Mouse (Mus musculus): ENCODE measurements around the gene Crocc2.

Gene Crocc2

DNA sequence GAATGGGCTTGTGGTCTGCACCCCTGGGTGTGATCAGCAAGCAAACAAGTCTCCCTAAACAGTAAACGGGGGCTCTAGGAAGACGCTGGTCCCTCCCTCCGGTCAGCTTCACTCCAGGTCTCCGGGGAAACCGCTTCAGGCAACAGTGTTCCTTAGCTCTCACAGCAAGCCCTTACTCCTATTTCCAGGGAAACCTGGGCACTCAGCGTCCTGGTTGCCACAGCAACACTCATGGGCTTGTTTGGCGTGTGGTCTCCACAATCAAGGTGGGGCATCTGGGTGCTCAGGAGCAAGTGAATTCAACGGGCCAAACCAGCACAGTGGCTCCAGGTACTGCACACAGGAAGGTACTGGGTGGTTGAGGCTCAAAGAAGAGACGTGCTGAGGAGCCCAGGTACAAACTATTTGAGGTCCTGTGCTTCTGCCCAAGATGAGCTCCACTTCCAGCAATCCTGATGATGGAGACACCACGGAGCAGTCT, at the start of gene Crocc2:
Gene Crocc2 (plus strand): TSS at position 431 of the 481 bp plus-strand sequence.
- DNase-seq (ENCODE audit: low spot score in 2 of 2): no peak

DNA sequence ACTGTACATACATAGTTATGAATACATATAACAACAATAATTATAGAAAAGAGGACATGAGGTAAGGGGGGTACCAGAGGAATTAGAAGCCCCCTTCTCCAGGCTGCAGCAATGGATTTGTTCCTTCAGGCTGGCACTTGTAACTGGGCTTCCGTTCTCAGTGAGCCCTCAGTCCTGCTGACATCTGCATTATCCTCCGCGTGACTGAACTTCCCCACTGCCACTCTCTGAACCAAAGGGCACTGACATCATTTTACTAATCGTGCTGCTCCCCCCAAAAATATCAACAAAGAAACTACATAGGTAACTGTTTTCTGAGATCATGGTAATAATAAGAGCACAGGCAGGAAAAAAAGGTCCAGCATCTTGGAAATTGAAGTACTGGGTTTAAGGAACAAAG, 49.7 kb upstream of the Crocc2 start:
- DNase-seq (ENCODE audit: low spot score in 2 of 2): no peak

DNA sequence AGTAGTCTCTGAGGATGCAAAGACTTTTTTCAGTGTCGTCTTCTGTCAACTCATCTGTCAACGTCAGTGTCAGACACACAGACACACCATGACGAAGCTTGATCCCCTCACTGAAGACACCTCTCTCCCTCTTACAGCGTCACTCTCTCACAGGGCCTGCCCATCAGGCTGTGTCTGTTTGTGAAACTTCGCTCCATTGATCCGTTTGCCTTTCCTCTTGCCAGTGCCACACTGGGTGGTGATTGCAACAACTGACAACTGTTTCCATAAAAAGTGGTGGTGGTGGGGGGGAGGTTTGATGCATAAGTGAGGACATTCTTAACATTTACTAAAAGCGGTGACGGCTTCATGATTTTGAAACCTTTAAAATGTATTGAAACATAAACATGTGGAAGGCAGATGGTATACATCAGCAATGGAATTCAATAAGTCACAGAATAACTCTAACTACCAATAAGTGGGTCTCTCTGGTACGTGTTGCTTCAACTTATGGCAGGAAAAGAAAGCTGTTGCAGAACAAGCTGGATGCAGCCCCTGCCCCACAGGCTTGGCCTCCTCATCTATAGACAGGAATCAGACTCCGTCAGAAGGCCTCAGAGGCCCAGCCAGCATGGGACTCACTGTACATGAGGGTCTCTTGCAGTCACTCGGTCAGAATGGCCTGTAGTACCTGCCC, 45.2 kb upstream of the Crocc2 start:
- no peak for DNase-seq (ENCODE audit: low spot score in 2 of 2)

DNA sequence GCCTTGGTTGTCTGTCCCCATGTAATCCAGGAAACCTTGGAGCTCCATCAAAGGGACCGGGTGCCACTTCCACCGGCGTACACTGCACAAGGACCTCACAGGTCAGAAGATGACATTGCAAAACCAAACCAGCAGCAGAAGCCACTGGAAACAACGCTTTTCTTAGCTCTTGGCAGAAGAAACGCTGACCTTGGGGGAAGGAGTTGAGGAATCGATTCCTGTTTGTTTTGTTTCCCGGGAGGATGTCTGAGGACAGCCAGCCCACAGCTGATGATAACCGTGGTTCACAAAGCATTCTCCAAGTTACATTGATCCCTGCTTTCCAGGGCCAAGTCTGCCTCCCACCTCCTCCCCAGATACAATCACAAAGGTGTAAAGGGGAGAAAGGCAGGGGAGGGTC, 44.5 kb upstream of the Crocc2 start:
- no peak for DNase-seq (ENCODE audit: low spot score in 2 of 2)

DNA sequence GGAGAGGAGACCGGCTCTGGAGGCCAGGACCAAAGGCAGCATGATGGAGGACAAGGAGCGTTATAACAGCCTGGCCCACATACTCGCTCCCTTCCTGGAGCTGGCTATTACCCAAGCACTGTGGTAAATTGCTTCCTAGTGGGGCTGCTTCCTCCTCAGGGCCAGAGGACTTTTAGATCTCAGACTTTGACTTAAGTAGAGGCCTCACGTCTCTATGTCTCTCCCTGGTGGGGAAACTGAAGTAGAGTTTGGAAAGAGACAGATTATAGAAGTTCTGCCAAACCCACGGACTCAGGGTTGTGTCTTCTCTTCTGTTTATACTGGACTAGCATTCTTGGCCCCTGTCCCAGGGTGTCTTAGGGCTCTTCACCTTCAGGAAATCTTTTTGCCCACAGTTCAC, 43.3 kb upstream of the Crocc2 start:
- DNase-seq (ENCODE audit: low spot score in 2 of 2): no peak

DNA sequence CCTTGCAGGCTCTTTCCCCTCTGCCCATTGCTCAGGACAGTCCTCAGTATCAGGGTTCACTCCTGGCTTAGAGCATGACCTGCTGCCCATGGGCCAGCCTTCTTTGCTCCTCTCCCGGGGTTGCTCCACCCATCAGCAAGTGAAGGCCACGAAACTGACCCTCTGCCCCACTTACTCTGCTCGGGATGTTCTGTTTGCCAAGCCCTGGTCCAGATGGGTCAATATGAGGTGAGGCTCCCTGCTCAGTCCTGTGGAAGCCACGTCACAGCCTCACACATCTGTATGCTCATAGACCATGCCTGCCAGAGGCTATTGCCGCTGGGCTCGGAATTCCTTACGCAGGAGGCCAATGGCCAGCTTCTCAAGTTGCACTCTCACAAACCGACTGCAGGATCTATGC, 40.3 kb upstream of the Crocc2 start:
- no peak for DNase-seq (ENCODE audit: low spot score in 2 of 2)

DNA sequence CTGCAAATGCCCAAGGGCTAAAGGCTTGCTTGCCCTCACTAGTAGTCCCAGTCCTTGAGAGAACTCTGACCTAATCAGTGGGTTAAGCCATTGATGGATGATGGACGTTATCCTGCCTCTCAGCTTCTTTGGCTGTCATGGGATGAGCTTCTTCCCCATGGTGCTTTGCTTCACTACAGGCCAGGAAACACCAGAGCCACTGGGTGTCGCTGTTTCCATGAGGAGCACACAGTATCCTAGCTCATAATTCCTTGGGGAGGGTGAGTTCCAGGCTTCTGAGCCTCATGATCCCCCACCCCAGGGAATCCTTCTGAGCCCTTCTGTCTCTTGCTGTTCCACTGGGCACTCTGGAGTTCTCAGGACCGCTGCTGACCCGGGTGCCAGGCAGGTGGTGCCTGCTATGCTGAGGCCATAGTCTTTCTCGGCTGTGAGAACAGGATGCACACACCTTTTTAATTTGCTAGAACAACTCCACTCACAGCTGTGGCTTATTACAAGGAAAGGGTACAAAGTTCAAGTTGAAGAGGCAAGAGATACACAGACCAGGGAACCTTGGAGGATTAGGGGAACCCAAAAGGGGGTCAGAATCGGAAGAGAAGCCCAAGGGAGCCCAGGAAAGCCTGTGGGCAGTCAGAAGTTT, 39.7 kb upstream of the Crocc2 start:
- DNase-seq (ENCODE audit: low spot score in 2 of 2): peak; percentile 78 to 87

DNA sequence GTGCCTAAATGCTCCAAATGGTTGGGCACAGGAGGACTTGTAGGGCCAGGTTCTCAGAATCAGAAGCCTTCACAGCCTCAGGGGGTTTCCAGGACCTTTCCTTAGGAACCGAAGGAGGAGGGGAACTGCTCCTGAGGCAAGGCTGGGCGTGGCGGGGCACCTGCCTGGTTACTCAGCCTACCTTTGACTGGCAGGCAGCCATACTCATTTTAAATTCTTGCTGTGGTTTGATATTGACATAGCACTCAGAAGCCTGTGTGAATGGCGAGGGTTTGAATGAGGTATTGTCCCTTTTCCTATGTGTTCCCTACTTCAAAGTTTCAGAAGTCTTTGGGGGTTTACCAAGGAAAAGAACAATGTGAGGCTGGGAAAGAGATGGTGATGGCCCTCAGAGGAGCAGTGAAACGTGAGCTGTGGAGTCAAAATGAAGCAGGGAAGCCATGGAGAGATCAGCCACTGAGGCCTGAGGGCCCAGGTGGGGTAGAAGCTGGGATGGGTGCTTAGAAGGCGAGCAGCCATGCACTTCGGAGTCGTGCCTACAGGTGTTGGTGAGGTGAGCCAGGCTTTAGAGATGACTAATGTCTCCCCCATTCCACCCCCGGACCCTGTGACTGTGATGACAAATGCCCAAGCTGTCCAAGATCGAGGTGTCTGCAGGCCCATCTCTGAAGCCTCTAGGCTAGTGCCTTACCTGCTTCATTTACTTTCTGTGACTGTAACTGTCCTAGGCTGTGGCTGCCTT, 38.1 kb upstream of the Crocc2 start:
- DNase-seq (ENCODE audit: low spot score in 2 of 2): peak; percentile 8 to 12

DNA sequence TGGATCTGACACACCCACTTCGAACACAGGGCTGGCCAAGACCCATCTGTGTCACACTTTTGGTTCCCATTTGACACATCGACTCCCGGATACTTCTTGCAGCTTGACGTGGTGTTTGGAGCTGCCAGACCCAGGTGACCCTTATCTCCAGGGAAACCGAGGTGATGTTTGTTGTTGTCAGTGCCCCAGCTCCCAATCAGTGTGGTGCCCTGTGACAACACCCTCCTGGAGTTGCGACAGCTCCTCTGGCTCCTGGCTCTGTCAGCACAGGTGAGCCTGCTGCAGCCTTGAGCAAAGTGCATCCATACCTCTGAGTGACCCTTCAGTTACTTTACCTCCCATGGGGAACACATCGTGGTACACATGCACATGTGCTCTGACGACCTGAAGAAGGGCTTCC, 35.8 kb upstream of the Crocc2 start:
- no peak for DNase-seq (ENCODE audit: low spot score in 2 of 2)

DNA sequence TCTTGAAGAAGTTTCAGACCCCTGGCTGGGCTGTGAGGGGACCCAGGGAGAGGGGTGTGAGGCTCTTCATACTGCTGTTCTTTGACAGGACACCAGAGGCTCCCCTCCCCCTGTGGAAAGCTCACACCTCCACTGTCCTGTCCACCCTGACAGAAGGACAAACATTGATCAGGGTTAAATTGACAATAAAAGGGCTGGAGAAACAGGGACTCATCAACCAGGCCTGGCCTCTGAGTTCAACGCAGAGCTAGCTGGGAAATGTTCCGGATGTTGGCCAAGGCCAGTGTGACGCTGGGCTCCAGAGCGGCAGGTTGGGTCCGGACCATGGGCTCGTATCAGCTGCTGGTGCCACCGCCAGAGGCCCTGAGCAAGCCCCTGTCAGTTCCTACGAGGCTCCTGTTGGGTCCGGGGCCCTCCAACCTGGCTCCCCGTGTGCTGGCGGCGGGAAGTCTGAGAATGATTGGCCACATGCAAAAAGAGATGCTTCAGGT, 33.4 kb upstream of the Crocc2 start, which contains the start of gene Agxt:
Gene Agxt (plus strand): TSS at position 205 of the 491 bp plus-strand sequence.
- no peak for DNase-seq (ENCODE audit: low spot score in 2 of 2)

DNA sequence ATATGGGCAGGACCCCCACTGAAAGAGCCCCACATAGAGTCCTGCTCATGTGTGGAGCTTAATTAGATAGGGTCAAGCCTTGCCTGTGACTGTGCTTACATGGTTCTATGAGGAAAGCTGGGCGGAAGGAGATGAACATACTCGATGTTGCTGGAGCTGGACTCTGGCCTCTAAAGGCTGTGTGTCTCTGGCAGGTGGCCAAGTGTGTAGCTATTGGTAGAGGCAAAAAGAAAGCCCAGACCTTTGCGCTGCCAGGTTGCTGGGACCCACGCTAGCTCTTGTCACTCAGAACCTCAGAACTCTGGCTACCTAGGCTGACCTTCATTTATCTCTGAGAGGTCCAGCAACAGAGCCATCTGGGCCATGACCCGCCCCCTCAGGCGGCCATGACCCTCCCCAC, 30.0 kb upstream of the Crocc2 start:
- DNase-seq (ENCODE audit: low spot score in 2 of 2): no peak

DNA sequence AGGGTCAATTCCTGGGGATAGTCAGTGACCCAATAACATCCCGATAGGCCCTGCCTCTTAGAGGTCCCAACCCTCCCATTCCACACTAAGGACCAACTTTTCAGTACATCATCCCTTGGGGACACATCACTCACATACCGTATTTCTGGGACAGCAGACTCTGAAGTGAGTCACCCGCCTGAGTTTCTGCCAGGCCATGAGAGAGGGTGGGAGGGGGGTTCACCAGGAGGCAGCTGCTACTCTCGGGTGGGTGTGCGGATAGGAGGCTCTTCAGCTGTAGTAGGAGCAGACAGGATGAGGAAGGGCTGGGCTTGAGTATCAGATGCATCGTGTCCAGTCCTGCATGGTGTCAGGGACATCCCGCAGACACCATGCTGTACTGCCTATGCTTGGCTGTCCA, 28.8 kb upstream of the Crocc2 start:
- peak; percentile 35 to 36 for DNase-seq (ENCODE audit: low spot score in 2 of 2)

DNA sequence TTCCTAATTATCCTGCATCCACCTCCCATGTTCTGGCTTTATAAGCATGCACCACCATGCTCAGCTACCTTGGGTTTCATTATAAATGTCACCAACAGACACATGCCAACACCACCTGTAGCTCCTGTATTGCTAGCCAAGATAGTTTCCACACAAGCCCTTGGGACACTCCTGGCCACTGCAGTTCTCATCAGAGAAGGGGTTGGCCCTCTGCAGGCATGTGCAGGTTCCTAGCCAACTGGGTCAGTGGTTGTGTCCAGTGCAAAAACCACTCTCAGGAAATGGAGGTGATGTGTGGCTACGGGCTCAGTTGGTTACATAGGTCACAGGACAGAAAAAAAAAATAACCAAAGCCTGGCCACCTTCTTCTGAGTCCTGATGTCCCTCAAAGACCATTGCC, 25.7 kb upstream of the Crocc2 start:
- DNase-seq (ENCODE audit: low spot score in 2 of 2): no peak

DNA sequence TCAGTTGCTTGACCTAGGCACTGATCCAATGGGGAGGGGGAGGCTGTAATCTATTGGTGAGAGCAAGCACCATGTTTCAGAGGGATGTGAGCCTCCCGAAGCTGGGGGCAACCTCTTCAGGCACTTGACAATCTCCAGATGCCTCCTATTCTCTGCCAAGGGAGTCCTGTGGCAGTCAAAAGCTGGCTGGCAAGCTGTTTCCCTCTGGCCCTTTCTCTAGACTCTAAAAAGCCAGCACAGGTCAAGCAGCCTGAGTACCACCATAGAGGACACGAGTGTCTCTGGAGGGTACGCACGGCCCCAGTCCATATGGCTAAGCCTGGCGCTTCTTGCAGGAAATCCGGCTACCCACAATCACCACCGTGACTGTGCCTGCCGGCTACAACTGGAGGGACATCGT, 24.3 kb upstream of the Crocc2 start:
- DNase-seq (ENCODE audit: low spot score in 2 of 2): no peak

DNA sequence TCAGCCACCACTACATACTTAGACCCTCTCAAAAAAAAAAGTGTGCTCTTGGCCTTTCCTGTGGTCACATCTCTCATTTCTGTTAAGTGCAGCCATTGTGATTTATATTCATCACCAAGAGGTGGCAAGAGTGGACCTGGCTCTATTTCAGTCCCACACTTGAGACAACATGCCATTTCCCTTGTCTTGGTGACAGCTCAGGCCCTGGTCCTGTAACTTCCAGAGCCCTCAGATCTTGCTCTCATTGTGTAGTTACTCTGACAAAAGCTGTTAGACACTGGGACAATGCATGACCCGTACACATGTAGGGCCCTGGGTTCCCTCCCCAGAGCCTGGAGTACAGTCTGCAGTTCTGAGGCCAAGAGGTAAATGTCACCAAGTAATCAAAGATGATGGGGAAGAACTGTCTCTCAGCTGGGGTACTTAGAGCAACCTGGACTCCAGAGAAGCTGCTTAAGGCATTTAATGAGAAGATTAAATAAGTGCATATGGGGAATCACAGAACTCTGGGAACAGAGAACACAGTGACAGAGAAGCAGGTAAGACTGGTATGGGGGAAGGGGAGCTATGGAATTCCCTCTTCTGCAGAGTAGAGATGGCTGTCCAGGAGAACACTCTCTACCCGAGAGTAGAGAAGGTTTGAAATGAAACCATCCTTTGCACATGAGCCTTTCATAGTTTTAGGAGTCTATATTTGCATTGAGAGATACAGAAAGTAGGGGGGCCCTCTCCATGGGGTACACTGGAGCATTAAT, 17.4 kb upstream of the Crocc2 start:
- no peak for DNase-seq (ENCODE audit: low spot score in 2 of 2)

DNA sequence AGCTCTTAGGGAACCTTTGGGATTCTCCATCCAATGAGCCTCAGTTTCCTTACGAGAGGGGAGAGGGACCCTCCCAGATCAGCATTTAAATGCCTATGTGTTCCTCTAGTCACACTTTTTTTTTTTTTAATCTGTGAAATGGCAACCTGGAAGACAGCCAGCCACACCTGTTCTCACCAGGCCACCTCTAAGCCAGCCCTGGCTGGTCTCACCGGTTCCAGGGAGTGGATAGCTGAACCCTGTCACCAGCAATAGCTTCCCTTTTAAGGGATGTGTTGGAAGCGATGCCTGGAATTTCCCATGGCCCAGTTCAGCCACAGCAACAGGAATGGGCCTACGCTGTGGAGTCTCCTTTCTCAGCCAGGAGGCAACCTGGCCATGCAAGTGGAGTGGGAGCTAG, 11.0 kb upstream of the Crocc2 start:
- no peak for DNase-seq (ENCODE audit: low spot score in 2 of 2)

DNA sequence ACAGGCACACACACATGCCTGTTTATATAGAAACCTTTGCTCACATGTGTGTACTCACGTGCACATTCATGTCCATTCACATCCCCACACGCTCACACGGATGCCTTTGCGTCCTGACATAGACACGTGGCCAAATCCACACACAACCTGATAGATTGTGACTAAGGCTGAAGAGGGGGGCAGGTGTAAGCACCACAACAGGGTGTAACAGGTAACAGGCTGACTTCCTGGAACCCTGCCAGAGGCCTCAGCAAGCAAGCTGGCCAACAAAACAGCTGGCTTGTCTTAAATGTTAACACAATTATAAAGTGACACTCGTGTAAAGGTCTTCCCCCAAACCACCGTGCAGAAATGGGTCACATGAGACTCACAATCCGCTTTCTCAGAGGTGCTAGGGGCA, 9.6 kb upstream of the Crocc2 start:
- DNase-seq (ENCODE audit: low spot score in 2 of 2): peak in 1 of 2 experiments; percentile 13

DNA sequence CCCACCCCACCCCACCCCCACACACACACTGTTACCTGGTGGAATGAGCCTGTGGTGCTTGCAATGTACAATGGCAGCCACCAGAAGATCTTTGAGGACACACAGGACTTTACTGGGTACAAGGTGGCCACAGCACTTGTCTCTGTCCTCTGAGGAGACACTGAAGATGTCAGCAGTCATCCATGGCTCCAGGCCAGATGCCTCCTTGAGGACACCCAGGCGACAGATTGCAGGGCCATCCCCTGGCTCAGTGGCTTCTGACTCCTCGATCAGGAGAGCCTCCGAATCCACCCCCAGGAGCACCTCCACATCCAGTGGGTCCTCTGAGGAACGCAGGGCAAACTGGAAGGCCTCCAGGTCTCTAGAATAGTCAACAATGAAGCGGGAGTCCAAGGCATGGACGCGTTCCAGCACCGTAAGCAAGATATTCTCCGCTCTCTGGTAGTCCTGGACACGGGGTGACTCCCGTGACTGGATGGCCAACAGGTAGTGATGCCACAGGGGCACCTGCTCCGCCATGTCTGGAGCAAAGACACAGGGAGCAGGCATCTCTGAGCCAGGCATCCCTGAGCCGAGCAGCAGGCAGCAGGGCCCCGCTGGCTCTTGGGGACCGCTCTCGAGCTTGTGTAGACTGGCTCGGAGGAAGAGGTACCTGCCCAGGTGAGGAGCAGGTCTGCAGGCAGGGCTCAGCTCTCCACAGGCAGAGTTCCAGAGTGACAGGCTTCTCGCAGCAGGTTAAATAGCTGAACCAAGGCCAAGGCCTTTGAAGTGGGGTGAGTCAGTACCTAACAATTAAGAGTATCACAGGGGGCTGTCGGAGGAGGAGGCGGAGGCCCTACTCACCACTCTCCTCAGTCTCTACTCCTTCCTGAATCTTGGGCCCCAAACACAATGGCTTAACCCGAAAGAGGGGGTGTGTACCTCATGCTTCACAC, 8.7 kb upstream of the Crocc2 start:
- DNase-seq (ENCODE audit: low spot score in 2 of 2): no peak

DNA sequence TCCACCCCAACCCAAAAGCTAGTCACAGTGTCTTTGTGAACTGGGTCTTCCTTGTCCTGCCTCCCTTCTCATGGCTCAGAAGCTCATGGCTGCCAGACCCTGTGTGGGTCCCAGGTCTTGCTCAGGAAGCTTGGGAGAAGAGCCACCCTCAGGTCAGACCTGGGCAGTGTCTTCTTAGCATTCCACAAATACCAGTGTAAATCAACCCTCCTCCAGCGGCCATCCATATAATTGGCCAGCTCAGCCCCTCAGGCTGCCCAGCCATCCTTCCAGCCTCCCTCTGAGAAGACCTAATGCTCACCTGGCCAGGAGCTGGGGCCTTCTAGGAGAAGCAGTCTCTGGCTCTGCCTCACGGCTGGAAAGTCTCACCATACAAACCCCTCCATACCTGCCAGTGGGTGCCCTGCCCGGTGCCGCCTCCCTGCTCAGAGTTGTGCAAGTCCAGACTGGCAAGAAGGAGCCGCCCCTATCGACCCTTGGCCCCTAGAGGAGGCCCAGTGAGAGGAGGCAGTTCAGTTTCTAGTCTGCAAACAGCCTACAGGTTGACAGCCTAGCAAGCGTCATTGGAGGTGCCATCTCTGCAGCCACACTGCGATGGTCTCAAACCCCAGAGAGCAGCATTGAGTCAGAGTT, 7.9 kb upstream of the Crocc2 start, which contains the start of gene 2310007B03Rik:
Gene 2310007B03Rik (minus strand): TSS at position 448 of the 633 bp plus-strand sequence.
- DNase-seq (ENCODE audit: low spot score in 2 of 2): no peak

DNA sequence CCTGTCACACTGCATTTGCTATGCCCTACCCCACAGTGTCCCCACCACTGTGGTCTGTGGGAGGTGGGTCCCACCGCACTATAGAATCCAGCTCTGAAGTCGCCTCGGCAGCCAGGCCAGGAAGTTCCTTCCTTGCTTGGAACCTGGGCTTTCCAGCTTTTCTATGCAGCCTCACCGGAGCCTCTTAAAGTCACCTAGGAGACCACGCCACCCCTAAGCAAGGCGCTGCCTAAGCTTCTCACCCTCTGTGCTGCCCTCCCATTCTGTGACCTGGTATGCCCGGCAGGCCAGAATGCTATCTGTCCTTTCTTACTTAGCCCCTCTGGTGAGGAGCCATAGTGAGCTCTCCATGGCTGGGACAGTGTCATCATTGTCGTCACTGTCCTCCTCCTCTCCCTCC, 7.2 kb upstream of the Crocc2 start:
- no peak for DNase-seq (ENCODE audit: low spot score in 2 of 2)
